ENCODE assay signal across 8 mouse cellular contexts in the genomic region with DNA sequence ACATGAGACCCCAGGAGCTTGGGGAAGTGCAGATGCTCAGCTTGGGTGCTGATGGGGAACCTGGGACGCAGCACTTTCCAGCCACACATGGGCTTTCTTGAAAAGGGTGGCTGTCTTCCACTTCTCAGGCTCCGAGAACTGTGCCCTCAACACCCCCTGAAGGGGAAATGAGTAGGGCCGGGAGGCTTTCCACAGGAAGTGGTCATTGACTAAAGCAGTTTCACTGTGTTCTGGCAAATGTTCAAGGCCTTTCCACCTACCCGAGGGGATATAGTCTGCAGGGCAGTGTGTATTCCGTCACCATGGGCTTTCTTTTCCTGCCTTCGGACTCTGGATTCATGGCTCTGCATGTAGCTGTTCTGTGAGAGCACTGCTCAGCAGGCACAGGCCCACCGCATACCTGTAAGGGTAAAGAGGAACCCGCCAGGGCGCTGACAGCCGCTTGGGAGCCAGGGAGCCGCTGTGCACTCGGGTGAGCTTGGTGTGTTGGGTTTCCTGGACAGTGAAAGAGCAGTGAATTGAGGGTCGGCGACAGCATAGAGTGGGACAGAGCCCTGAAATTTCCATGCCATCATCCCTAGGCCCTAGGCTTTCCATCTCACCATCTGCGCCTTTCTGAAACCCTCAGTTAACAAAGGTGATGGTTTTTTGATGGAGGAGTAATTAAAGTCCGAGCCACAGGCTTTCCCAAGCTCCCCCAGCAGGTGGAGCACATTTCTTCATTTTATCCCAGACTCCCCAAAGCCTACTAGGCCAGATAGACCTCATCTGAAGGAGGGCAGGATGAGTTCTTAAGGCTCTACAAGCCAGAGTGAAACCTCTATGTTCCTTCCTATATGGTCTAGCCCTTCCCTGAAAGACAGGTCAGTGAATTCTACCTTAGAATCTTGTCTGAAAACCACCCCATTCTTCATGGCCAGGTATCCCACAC. TPM values are rescaled to one million over a fixed set of nuclear protein-coding genes. Genes with fewer than 3 reads are reported as not detected.
DNase-seq lines count a peak whose midpoint lies in the region; ATAC-seq and TF ChIP-seq lines count a peak whose summit lies in the region.

A gene (plus strand): TSS at position 239 of the 931 bp plus-strand sequence.

- H3K4me2 ChIP-seq in midbrain, embryonic 13.5 days (replicated peaks), result 0 out of 2 replicates have a peak within 1 kb of the TSS, but pooled peaks have one; percentile 13
- no peak within 1 kb of the TSS for H3K4me2 ChIP-seq in midbrain, embryonic 15.5 days
- peak within 1 kb of the TSS; percentile 44 for H3K4me2 ChIP-seq in lung, postnatal 0 days (replicated peaks; ENCODE audit: low read depth, low read length)

- DNase-seq in heart, adult 9 months (ENCODE audit: low spot score in 2 of 2), result peak; percentile 74 to 86
- DNase-seq in kidney, adult 8-10 months, result peak; percentile 67 to 72
- peak; percentile 78 for DNase-seq in lung, postnatal 0 days (ENCODE audit: low spot score)
- peak; percentile 37 to 58 for DNase-seq in spleen, postnatal 14 days (ENCODE audit: low spot score in 2 of 2)
- no peak for DNase-seq in urinary bladder, adult 2 months (ENCODE audit: low spot score)

- 47% methylated on average over 16 of the region's 16 CpGs for WGBS in midbrain, embryonic 13.5 days
- 51% methylated on average over 16 of the region's 16 CpGs for WGBS in midbrain, embryonic 15.5 days
- WGBS in lung, postnatal 0 days, result 37% methylated on average over 16 of the region's 16 CpGs

- TF ChIP-seq CTCF in bone marrow macrophage, adult 2 months (IDR thresholded peaks at IDR 0.05; ENCODE audit: low read depth, low read length), result peak; percentile 35; the same call in 1 of the 2 replicates
- TF ChIP-seq CTCF in lung, postnatal 0 days (IDR thresholded peaks at IDR 0.05), result peak; percentile 73

- no peak for ATAC-seq in midbrain, embryonic 13.5 days
- no peak for ATAC-seq in midbrain, embryonic 15.5 days (replicated peaks)
- peak; percentile 78 for ATAC-seq in lung, postnatal 0 days

- no peak within 1 kb of the TSS for H3K27ac ChIP-seq in midbrain, embryonic 13.5 days
- H3K27ac ChIP-seq in midbrain, embryonic 15.5 days, result no peak within 1 kb of the TSS
- no peak within 1 kb of the TSS for H3K27ac ChIP-seq in bone marrow macrophage, adult 2 months (ENCODE audit: insufficient read depth, low read depth, low read length)
- peak within 1 kb of the TSS; percentile 89 for H3K27ac ChIP-seq in lung, postnatal 0 days (ENCODE audit: low read length)

- H3K9me3 ChIP-seq in midbrain, embryonic 13.5 days, result no peaks in the 10 kb centered on the region
- H3K9me3 ChIP-seq in midbrain, embryonic 15.5 days, result no peaks in the 10 kb centered on the region
- H3K9me3 ChIP-seq in lung, postnatal 0 days (ENCODE audit: low read length), result no peaks in the 10 kb centered on the region

- peaks cover 9% of the 10 kb centered on the region for H3K4me1 ChIP-seq in midbrain, embryonic 13.5 days (replicated peaks)
- H3K4me1 ChIP-seq in midbrain, embryonic 15.5 days, result peaks cover 11% of the 10 kb centered on the region; the same call in 1 of the 2 replicates
- H3K4me1 ChIP-seq in bone marrow macrophage, adult 2 months (ENCODE audit: control insufficient read depth, insufficient read depth, low read length), result no peaks in the 10 kb centered on the region
- H3K4me1 ChIP-seq in lung, postnatal 0 days (ENCODE audit: insufficient read depth, low read depth, low read length), result peaks cover 7% of the 10 kb centered on the region; the same call in 1 of the 2 replicates

- TF ChIP-seq EP300 in lung, postnatal 0 days (IDR thresholded peaks at IDR 0.05), result peak; percentile 53; the same call in 1 of the 2 replicates

- no peak within 1 kb of the TSS; the same call in 1 of the 2 replicates for H3K9ac ChIP-seq in midbrain, embryonic 13.5 days (replicated peaks)
- no peak within 1 kb of the TSS for H3K9ac ChIP-seq in midbrain, embryonic 15.5 days
- 0 out of 2 replicates have a peak within 1 kb of the TSS, but pooled peaks have one; percentile 36 for H3K9ac ChIP-seq in lung, postnatal 0 days (replicated peaks; ENCODE audit: low read depth)

- H3K4me3 ChIP-seq in midbrain, embryonic 13.5 days (replicated peaks), result no peak within 1 kb of the TSS
- H3K4me3 ChIP-seq in midbrain, embryonic 15.5 days, result no peak within 1 kb of the TSS
- H3K4me3 ChIP-seq in bone marrow macrophage, adult 2 months (ENCODE audit: insufficient read depth, low read length), result no peak within 1 kb of the TSS
- H3K4me3 ChIP-seq in lung, postnatal 0 days (ENCODE audit: low read depth, low read length), result peak within 1 kb of the TSS; percentile 31; the same call in 1 of the 2 replicates

- H3K27me3 ChIP-seq in midbrain, embryonic 13.5 days, result peaks cover 26% of the 10 kb centered on the region
- H3K27me3 ChIP-seq in midbrain, embryonic 15.5 days (replicated peaks), result peaks cover 20% of the 10 kb centered on the region
- no peaks in the 10 kb centered on the region for H3K27me3 ChIP-seq in lung, postnatal 0 days (replicated peaks; ENCODE audit: insufficient read depth, low read length)

- TF ChIP-seq POLR2A in bone marrow macrophage, adult 2 months (IDR thresholded peaks at IDR 0.05; ENCODE audit: borderline replicate concordance, low read depth, low read length), result no peak

- no peaks in the 10 kb centered on the region for H3K36me3 ChIP-seq in midbrain, embryonic 13.5 days
- no peaks in the 10 kb centered on the region for H3K36me3 ChIP-seq in midbrain, embryonic 15.5 days (replicated peaks)
- H3K36me3 ChIP-seq in lung, postnatal 0 days (ENCODE audit: insufficient read depth, low read length), result no peaks in the 10 kb centered on the region

RNA-seq across cellular contexts. Expression of the gene that starts here (rescaled TPM):
- polyA plus RNA-seq in midbrain, embryonic 13.5 days (2015; fragmentation: Nextera tagmentation; extraction: Ambion mirVana), result 0.94 and 0.98 TPM in 2 replicates
- 0.71 and 1.6 TPM in 2 replicates for polyA plus RNA-seq in midbrain, embryonic 15.5 days (2015; fragmentation: Nextera tagmentation; extraction: Ambion mirVana)
- not detected in 2 replicates for polyA plus RNA-seq in bone marrow macrophage, adult 2 months (2012; ENCODE audit: insufficient read depth, insufficient read length, missing spikeins)
- polyA plus RNA-seq in lung, postnatal 0 days (2015; fragmentation: Nextera tagmentation; extraction: Ambion mirVana), result 36.5 and 49.8 TPM in 2 replicates
- polyA plus RNA-seq in urinary bladder, adult 2 months (2012; rRNA removed), result 6.1 and 7.7 TPM in 2 replicates
